Mouse (Mus musculus): Measurements from ENCODE around the gene Fos. TPM values are rescaled to one million over a fixed set of nuclear protein-coding genes. Genes with fewer than 3 reads are reported as not detected.

The Fos gene
- polyA plus RNA-seq, 1 experiment from 2014 or later: 1.5 TPM

GRCm38 (mm10) chr12:85462802-85463201 lies 10.9 kb upstream of the Fos start:
- ATAC-seq (ENCODE audit: insufficient read depth): no peak
- Histone ChIP-seq H3K4me3 (replicated peaks) (no peak overlapping the region), H3K36me3 (replicated peaks) (no peaks in the 10 kb centered on the region), H3K4me1 (replicated peaks) (peaks cover 3% of the 10 kb centered on the region; the same call in 1 of the 2 replicates), H3K4me2 (no peak overlapping the region), H3K9ac (no peak overlapping the region), H3K9me3 (replicated peaks) (no peaks in the 10 kb centered on the region), H3K27ac (replicated peaks) (no peak overlapping the region), H3K27me3 (peaks cover 49% of the 10 kb centered on the region)
- 33% methylated on average over 7 of the region's 7 CpGs for WGBS (ENCODE audit: insufficient replicate concordance)

GRCm38 (mm10) chr12:85464431-85464830 lies 9.3 kb upstream of the Fos start:
- H3K36me3 ChIP-seq (replicated peaks): no peaks in the 10 kb centered on the region
- no peak overlapping the region for H3K4me3 ChIP-seq (replicated peaks)
- no peaks in the 10 kb centered on the region for H3K9me3 ChIP-seq (replicated peaks)
- no peak overlapping the region for H3K27ac ChIP-seq (replicated peaks)
- H3K27me3 ChIP-seq: peaks cover 63% of the 10 kb centered on the region
- 42% methylated on average over 5 of the region's 5 CpGs for WGBS (ENCODE audit: insufficient replicate concordance)
- peaks cover 3% of the 10 kb centered on the region; the same call in 1 of the 2 replicates for H3K4me1 ChIP-seq (replicated peaks)
- ATAC-seq (ENCODE audit: insufficient read depth): no peak
- H3K4me2 ChIP-seq: no peak overlapping the region
- H3K9ac ChIP-seq: no peak overlapping the region

- Histone ChIP-seq H3K27me3 (peaks cover 68% of the 10 kb centered on the region), H3K4me2 (no peak overlapping the region), H3K9ac (no peak overlapping the region), H3K4me3 (replicated peaks) (no peak overlapping the region), H3K36me3 (replicated peaks) (no peaks in the 10 kb centered on the region), H3K4me1 (replicated peaks) (peaks cover 3% of the 10 kb centered on the region; the same call in 1 of the 2 replicates), H3K27ac (replicated peaks) (no peak overlapping the region), H3K9me3 (replicated peaks) (no peaks in the 10 kb centered on the region)
- no peak for ATAC-seq (ENCODE audit: insufficient read depth)
- 36% methylated on average over 3 of the region's 3 CpGs for WGBS (ENCODE audit: insufficient replicate concordance)
These were observed 8.8 kb upstream of the Fos start for GRCm38 (mm10) chr12:85464902-85465301.

- Histone ChIP-seq H3K36me3 (replicated peaks) (no peaks in the 10 kb centered on the region), H3K4me1 (replicated peaks) (peaks cover 18% of the 10 kb centered on the region), H3K9ac (no peak overlapping the region), H3K4me3 (replicated peaks) (no peak overlapping the region), H3K27me3 (peaks cover 84% of the 10 kb centered on the region), H3K27ac (replicated peaks) (no peak overlapping the region), H3K9me3 (replicated peaks) (no peaks in the 10 kb centered on the region), H3K4me2 (no peak overlapping the region)
- 63% methylated on average over 14 of the region's 14 CpGs for WGBS (ENCODE audit: insufficient replicate concordance)
- no peak for ATAC-seq (ENCODE audit: insufficient read depth)
These were observed 5.8 kb upstream of the Fos start for GRCm38 (mm10) chr12:85467854-85468253.

DNA sequence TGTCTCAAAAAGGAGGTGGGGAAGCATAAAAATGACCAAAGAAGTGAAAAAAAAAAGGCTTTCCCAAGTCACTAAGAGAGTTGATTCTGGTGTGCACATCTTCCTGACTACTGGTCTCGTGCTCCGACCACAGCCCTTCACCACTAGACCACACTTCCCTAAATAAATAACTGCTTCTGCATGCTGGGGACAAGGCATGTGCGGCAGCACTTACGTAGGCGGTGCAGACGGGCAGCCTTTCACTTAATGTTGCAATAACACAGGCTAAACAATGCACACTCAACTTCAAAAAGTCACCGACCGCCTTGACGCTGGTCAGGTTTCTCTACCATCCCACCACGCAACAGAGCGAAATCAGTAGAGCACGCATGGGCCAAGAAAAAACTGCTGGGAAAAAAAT lies 5.0 kb upstream of the Fos start:
- no peak overlapping the region for H3K9ac ChIP-seq
- peaks cover 24% of the 10 kb centered on the region for H3K4me1 ChIP-seq (replicated peaks)
- no peaks in the 10 kb centered on the region for H3K36me3 ChIP-seq (replicated peaks)
- peak overlapping the region; percentile 27 for H3K4me2 ChIP-seq
- no peak overlapping the region for H3K4me3 ChIP-seq (replicated peaks)
- no peaks in the 10 kb centered on the region for H3K9me3 ChIP-seq (replicated peaks)
- no peak for ATAC-seq (ENCODE audit: insufficient read depth)
- H3K27ac ChIP-seq (replicated peaks): no peak overlapping the region
- H3K27me3 ChIP-seq: peaks cover 85% of the 10 kb centered on the region
- 12% methylated on average over 12 of the region's 12 CpGs for WGBS (ENCODE audit: insufficient replicate concordance)

- H3K4me1 ChIP-seq (replicated peaks): peaks cover 54% of the 10 kb centered on the region
- H3K27ac ChIP-seq (replicated peaks): peak overlapping the region; percentile 33; the same call in 1 of the 2 replicates
- WGBS (ENCODE audit: insufficient replicate concordance): 2% methylated on average over 42 of the region's 42 CpGs
These were observed 1.6 kb upstream of the Fos start for GRCm38 (mm10) chr12:85471920-85472655.

GRCm38 (mm10) chr12:85472656-85473410 lies 857 bp upstream of the Fos start:
- Histone ChIP-seq H3K27me3 (peaks cover 88% of the 10 kb centered on the region), H3K4me2 (peak overlapping the region; percentile 98), H3K9me3 (replicated peaks) (no peaks in the 10 kb centered on the region), H3K36me3 (replicated peaks) (0 out of 2 replicates have a peak, but pooled peaks cover 5% of the 10 kb centered on the region), H3K4me3 (replicated peaks) (peak overlapping the region; percentile 66), H3K4me1 (replicated peaks) (peaks cover 61% of the 10 kb centered on the region), H3K27ac (replicated peaks) (peak overlapping the region; percentile 33; the same call in 1 of the 2 replicates), H3K9ac (0 out of 2 replicates have a peak overlapping the region, but pooled peaks have one; percentile 64)
- WGBS (ENCODE audit: insufficient replicate concordance): under 1% methylated on average over 23 of the region's 23 CpGs
- no peak for ATAC-seq (ENCODE audit: insufficient read depth)

More at GRCm38 (mm10) chr12:85471920-85472655, 1.6 kb upstream of the Fos start:
- Histone ChIP-seq H3K4me3 (replicated peaks) (peak overlapping the region; percentile 66), H3K9ac (0 out of 2 replicates have a peak overlapping the region, but pooled peaks have one; percentile 25), H3K36me3 (replicated peaks) (0 out of 2 replicates have a peak, but pooled peaks cover 5% of the 10 kb centered on the region), H3K9me3 (replicated peaks) (no peaks in the 10 kb centered on the region), H3K4me2 (peak overlapping the region; percentile 98), H3K27me3 (peaks cover 95% of the 10 kb centered on the region)
- peak; percentile 23; the same call in 1 of the 2 replicates for ATAC-seq (ENCODE audit: insufficient read depth)

GRCm38 (mm10) chr12:85474298-85475231 lies 875 bp downstream of the Fos start:
- under 1% methylated on average over 49 of the region's 49 CpGs for WGBS (ENCODE audit: insufficient replicate concordance)
- Histone ChIP-seq H3K4me2 (peak overlapping the region; percentile 98), H3K27me3 (peaks cover 79% of the 10 kb centered on the region)

DNA sequence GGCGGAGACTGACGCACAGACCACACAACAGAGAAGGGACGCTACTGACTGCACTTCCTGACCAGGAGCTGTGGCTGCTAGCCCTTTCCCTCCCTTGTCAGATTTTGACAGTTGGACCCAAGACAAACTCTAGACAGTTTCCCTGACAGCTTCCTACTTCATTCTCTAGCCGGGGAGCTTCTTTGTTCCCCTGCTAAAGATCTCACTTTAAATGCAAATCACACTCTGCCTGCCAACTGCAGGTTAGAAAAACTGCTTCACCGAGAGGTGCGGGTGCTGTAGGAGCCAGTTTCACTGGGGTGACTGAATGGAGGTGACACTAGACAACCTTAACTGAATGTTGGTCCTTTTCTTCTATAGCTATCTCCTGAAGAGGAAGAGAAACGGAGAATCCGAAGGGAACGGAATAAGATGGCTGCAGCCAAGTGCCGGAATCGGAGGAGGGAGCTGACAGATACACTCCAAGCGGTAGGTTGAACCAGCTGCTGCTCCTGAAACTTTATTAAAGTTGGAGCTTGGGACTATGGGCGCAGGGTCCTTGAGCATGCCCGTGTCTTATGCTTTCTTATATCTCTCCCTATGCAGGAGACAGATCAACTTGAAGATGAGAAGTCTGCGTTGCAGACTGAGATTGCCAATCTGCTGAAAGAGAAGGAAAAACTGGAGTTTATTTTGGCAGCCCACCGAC lies 1.7 kb downstream of the Fos start:
- no peaks in the 10 kb centered on the region for H3K9me3 ChIP-seq (replicated peaks)

More at GRCm38 (mm10) chr12:85474298-85475231, 875 bp downstream of the Fos start:
- peak; percentile 36; the same call in 1 of the 2 replicates for ATAC-seq (ENCODE audit: insufficient read depth)
- peak overlapping the region; percentile 64 for H3K9ac ChIP-seq
- no peaks in the 10 kb centered on the region for H3K9me3 ChIP-seq (replicated peaks)
- H3K4me3 ChIP-seq (replicated peaks): peak overlapping the region; percentile 66
- peaks cover 65% of the 10 kb centered on the region for H3K4me1 ChIP-seq (replicated peaks)
- 0 out of 2 replicates have a peak, but pooled peaks cover 5% of the 10 kb centered on the region for H3K36me3 ChIP-seq (replicated peaks)
- H3K27ac ChIP-seq (replicated peaks): peak overlapping the region; percentile 71

More for the DNA sequence above, 1.7 kb downstream of the Fos start:
- no peak for ATAC-seq (ENCODE audit: insufficient read depth)
- H3K27ac ChIP-seq (replicated peaks): no peak overlapping the region
- 22% methylated on average over 14 of the region's 16 CpGs for WGBS (ENCODE audit: insufficient replicate concordance)
- peaks cover 65% of the 10 kb centered on the region for H3K4me1 ChIP-seq (replicated peaks)
- peak overlapping the region; percentile 64 for H3K9ac ChIP-seq
- H3K36me3 ChIP-seq (replicated peaks): 0 out of 2 replicates have a peak, but pooled peaks cover 5% of the 10 kb centered on the region
- peak overlapping the region; percentile 98 for H3K4me2 ChIP-seq
- H3K4me3 ChIP-seq (replicated peaks): peak overlapping the region; percentile 66
- peaks cover 79% of the 10 kb centered on the region for H3K27me3 ChIP-seq

All from liver, embryonic 15.5 days (tissue).